Mouse (Mus musculus) frontal cortex, adult 2 months (tissue): ENCODE data around the gene 4933415A04Rik. TPM values are rescaled to one million over a fixed set of nuclear protein-coding genes. Genes with fewer than 3 reads are reported as not detected.
A peak's percentile ranks its signal among the peaks of the same experiment; 100 is the strongest.

Experiments
- DNase-seq, 2 experiments: peaks; one replicate each; pipeline ENCODE4 v3.0.0; 2022; ENCODE audit warnings: low spot score in 1 of 2; ENCODE audit errors: extremely low spot score in 1 of 2
- polyA plus RNA-seq: library from polyadenylated mRNA; depleted of rRNA; stranded (reverse); fragments of >200 nt; gene quantifications from 2 replicates; pipeline ENCODE4 v1.2.3, GENCODE M21; 2012; rRNA removed

The 4933415A04Rik gene
- 0.32 and 0.59 TPM in 2 replicates for polyA plus RNA-seq

GRCm38 (mm10) chr11:43586324-43587090 lies at the start of gene 4933415A04Rik:
TSS of gene 4933415A04Rik (plus strand) at chr11:43587040.
- peak; percentile 17 to 81 for DNase-seq

DNA sequence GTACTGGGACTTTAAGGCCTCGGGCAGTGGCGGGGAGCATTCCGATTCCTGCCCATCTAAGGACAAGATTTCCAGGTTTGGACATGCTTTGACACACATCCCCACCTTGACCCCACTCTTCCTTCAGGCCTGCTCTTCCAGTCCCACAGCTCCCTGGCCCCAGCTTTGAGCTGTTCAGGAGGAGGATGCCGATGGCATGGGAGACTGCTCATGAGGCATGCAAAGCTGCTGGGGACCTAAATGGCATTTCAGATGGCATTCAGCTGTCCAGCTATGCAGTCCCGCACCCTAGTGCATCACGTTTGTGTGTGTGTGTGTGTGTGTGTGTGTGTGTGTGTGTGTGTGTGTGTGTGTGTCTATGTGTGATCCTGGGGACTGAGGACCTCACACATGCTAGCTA lies 49.8 kb upstream of the 4933415A04Rik start:
- no peak for DNase-seq

GRCm38 (mm10) chr11:43539863-43540262 lies 47.0 kb upstream of the 4933415A04Rik start:
- no peak for DNase-seq

DNA sequence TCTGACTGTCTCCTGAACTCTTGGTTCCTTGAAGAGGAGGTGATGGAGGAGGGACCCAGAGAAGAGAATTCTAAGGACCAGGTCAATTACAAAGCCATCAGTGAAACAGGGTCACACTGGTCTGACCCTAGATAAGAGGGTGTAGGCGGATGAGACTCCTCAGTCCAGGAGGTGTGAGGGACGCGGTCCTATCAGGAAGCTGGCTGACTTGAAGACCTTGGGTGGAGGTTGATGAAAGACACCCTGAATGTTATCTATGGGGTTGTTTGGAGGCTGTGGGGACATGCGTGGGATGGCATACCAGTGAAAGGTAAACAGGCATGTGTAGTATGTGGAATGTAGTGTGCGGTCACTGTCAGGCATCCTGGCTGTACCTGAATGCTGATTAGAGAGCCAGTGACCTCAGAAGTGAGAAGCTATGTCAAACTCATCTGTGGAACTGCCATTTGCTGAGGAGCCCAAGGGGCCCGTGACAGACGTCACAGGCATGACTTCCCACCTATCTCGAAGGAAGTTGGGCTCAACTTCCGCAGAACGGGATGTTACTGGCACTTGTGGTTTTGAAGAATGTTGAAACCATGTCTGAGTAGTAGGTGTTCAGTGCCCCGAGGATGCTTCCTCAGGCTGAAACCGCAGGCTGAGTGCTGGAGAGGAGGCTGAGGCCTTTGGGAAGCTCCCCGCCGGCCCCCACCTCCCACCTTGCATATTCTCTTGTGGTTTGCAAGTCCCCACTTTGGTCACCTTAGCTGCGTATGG lies 43.0 kb upstream of the 4933415A04Rik start:
- DNase-seq, result no peak

DNA sequence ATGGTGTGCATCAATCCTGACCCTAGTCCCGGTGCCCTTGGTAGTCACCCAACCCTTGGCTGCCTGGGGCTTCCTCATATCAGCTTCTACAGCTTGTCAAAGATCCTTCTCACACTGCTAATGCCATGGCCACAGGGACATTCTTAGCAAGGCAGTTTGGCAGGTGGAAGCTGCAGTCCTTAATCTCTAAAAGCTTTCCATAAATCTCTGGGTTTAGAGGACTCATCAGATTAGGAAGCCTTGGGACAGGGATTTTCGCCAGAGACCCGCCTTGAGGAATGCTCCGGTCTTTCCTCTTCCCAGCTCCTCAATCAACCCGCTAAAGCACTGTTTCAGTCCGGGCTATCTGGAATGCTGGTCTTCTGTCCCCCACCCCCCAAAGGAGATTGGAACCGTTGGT lies 42.0 kb upstream of the 4933415A04Rik start:
- DNase-seq, result no peak

GRCm38 (mm10) chr11:43545873-43546475 lies 40.9 kb upstream of the 4933415A04Rik start:
- DNase-seq, result no peak

DNA sequence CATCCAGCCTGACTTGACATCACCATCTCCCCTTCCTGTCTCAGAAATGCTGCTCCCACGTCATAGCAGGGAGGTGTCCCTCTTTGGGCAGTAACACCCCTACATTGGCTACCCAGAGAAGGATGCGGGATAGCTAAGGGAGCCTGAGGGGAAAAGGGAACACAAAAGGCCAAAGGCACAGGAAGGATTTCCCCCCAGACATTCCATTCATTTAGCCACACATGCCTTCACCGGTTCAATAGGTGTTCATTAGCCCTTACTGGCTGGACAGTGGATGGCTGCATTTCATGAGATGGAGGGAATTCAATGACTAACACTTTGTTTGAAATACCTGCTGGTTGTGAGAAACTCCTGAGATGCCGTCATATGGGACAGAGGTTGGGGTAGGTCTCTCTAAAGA lies 40.2 kb upstream of the 4933415A04Rik start:
- no peak for DNase-seq

DNA sequence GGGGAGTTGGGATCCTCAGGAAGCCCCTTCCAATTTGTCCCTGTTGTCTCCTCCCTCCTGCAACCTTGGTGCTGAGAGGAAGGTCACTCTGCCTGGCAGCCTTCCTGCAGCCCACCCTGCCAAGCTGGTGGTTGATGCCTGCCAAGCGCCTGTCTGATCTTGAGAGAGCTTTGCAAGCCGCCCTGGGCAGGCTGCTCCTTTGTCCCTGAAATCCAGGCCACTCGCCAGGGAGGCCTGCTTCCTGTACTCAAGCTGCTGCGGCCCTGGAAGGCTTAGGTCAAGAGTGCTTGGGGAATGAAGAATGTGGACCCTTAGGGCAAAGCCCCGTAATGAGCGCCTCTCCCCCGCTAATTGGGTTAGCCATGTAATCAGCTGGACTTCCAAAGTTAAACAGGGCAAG lies 38.7 kb upstream of the 4933415A04Rik start:
- peak; percentile 49 to 62 for DNase-seq

GRCm38 (mm10) chr11:43548657-43549435 lies 38.0 kb upstream of the 4933415A04Rik start:
- no peak for DNase-seq

GRCm38 (mm10) chr11:43549701-43550100 lies 37.1 kb upstream of the 4933415A04Rik start:
- no peak for DNase-seq

GRCm38 (mm10) chr11:43551756-43552155 lies 35.1 kb upstream of the 4933415A04Rik start:
- no peak for DNase-seq

DNA sequence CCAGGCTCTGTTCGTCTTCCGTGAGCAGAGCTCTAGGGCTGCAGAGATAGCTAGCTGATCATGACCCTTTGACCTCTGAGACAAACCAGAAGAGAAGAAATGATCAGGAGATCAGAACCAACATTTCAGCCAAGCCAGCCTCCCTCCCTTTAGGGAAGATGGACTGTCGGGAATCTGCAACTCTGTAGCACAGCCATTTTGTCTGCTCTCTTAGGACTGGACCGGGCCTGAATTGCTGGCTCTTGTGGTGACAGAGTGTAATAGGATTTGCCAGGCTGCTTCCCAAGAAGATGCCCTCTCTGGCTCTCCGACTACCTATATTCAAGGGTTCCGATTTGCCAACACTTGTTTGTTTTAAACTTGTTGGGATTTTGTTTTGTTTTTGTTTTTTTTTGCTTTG lies 34.2 kb upstream of the 4933415A04Rik start:
- no peak for DNase-seq

DNA sequence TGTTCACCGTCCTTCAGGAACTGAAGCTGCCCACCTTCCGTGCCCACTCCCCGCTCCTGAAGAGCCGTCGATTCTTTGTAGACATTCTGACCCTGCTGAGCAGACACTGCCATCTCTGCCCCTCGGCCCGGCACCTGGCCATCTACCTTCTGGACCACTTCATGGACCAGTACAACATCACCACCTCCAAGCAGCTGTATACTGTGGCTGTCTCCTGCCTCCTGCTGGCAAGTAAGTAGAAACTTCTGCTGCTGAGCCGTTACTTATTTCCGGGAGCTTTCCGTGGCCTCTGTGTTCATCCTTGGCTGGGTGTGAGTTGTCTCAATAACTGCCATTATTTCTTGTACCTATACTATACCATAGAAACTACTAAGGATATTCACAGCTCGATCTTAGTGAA lies 30.3 kb upstream of the 4933415A04Rik start:
- DNase-seq, result no peak

DNA sequence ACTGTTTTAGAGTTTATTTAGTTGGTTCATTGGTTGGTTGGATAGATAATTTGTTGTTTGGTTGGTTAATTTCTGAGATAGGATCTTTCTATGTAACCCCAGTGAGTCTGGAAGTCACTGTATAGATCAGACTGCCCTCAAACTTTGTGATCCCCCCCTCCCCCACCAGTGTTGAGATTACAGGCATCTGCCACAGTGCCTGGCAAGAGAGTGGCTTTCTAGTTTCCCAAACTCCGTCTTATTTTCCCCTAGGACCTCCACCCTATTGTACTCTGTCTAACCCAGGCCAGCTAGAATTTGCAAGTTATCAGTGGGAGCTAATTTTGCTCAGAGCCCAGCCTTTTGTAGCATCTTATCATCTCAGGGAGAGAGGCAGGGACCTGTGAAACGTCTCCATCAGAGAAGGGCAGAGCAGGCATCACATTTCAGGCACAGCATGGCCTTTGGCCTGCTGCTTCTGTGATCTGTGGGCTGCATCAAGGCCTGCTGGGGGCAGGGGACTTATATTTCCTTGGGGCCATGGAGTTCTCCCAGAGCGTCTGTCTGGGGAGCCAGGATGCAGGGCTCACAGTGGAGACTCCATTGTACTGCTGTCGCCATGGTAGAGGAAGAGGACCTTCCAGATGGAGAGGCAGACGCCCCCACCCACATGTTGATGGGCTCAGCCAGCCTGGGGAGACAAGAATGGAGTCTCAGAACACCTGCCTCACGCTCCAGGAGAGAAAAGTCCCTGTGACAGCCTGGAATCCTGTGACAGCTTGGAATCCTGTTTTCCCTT lies 27.1 kb upstream of the 4933415A04Rik start:
- peak; percentile 44 to 52 for DNase-seq

- DNase-seq, result no peak
Measured at GRCm38 (mm10) chr11:43563654-43564244, 23.1 kb upstream of the 4933415A04Rik start.

DNA sequence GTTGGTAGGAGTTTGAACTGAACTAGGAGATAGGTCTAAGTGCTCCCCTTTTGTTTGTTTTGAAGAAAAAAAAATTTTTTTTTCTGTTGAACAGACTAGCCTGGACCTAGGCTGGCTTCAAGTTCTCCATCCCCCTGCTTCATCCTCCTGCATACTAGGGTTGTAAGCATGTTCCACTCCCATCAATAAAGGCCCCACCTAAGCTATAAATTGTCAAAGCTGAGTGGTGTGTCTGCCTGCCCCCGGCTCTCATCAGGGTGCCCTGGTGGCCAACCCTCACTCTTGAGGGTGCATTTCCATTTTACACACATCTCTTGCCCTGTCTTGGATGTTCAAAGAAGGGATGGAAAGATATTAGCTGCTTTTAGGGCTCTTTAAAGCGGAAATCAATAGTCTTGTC lies 21.4 kb upstream of the 4933415A04Rik start:
- DNase-seq, result no peak

- DNase-seq, result no peak
Measured at GRCm38 (mm10) chr11:43565852-43566251, 21.0 kb upstream of the 4933415A04Rik start.

- peak in 1 of 2 experiments; percentile 23 for DNase-seq
Measured at GRCm38 (mm10) chr11:43566696-43567095, 20.1 kb upstream of the 4933415A04Rik start.

GRCm38 (mm10) chr11:43568263-43568662 lies 18.6 kb upstream of the 4933415A04Rik start:
- DNase-seq, result peak; percentile 20 to 53
